ENCODE assay signal across 21 mouse cellular contexts in the genomic region with DNA sequence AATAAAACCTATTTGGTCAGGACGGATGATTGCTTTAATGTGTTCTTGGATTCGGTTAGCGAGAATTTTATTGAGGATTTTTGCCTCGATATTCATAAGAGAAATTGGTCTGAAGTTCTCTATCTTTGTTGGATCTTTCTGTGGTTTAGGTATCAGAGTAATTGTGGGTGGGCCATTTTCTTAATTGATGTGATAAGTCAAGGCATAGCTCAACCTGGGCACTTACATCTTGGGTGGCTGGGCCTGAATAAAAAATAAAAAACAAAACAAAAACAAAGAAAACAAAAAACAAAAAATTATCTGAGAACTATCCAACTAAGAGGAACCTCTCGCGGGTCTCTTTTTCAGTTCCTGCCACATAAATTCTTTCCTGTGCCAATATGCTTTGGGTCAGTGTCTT. TPM values are rescaled to one million over a fixed set of nuclear protein-coding genes. Genes with fewer than 3 reads are reported as not detected.
A peak's percentile ranks its signal among the peaks of the same experiment; 100 is the strongest.
DNase-seq lines count a peak whose midpoint lies in the region; ATAC-seq and TF ChIP-seq lines count a peak whose summit lies in the region.
"Not testable (repeated sequence)": the region's sequence is repeated elsewhere in the genome, so short reads cannot be mapped to it uniquely, and the experiment has no call there.
"Had no signal": no experiment of that assay in that cellular context is flagged by ENCODE, and none has a peak within 500 bp of the region (broad histone marks: within the 10 kb centered on the region; RNA-seq: fewer than 3 reads in every experiment).

No protein-coding gene starts in this region.

- not testable (repeated sequence) for H3K4me1 ChIP-seq in embryonic facial prominence, embryonic 12.5 days; forebrain, postnatal 0 days (ENCODE audit: insufficient read depth); hindbrain, embryonic 11.5 days (replicated peaks; ENCODE audit: control insufficient read depth, insufficient read depth, low read length); intestine, embryonic 16.5 days (ENCODE audit: control insufficient read depth, insufficient read depth, low read length); limb, embryonic 12.5 days (replicated peaks); lung, postnatal 0 days (ENCODE audit: insufficient read depth, low read depth, low read length); neural tube, embryonic 12.5 days

- H3K27ac ChIP-seq in embryonic facial prominence, embryonic 12.5 days; forebrain, postnatal 0 days (ENCODE audit: low read depth, low read length); hindbrain, embryonic 11.5 days (ENCODE audit: low read depth, low read length); intestine, embryonic 16.5 days (ENCODE audit: low read length); limb, embryonic 12.5 days; lung, postnatal 0 days (ENCODE audit: low read length); neural tube, embryonic 12.5 days: not testable (repeated sequence)

- not testable (repeated sequence) for DNase-seq in forebrain, postnatal 0 days; hindbrain, embryonic 11.5 days (ENCODE audit: low spot score); lung, postnatal 0 days (ENCODE audit: low spot score)

- not testable (repeated sequence) for TF ChIP-seq CTCF in forebrain, postnatal 0 days (IDR thresholded peaks at IDR 0.05; ENCODE audit: low read depth); lung, postnatal 0 days (IDR thresholded peaks at IDR 0.05)

- peaks cover 25% of the 10 kb centered on the region for H3K9me3 ChIP-seq in embryonic facial prominence, embryonic 12.5 days
- H3K9me3 ChIP-seq in forebrain, postnatal 0 days (ENCODE audit: low read length); hindbrain, embryonic 11.5 days (ENCODE audit: control insufficient read depth, low read length); intestine, embryonic 16.5 days (ENCODE audit: control insufficient read depth, low read length); lung, postnatal 0 days (ENCODE audit: low read length): not testable (repeated sequence)
- peaks cover 37% of the 10 kb centered on the region for H3K9me3 ChIP-seq in limb, embryonic 12.5 days
- H3K9me3 ChIP-seq in neural tube, embryonic 12.5 days: peaks cover 24% of the 10 kb centered on the region

- not testable (repeated sequence) for H3K4me3 ChIP-seq in embryonic facial prominence, embryonic 12.5 days; forebrain, postnatal 0 days (ENCODE audit: low read depth, low read length); hindbrain, embryonic 11.5 days (ENCODE audit: low read depth, low read length); intestine, embryonic 16.5 days (ENCODE audit: low read length); limb, embryonic 12.5 days (replicated peaks); lung, postnatal 0 days (ENCODE audit: low read depth, low read length); neural tube, embryonic 12.5 days

- ATAC-seq in embryonic facial prominence, embryonic 12.5 days (ENCODE audit: insufficient number of reproducible peaks, insufficient read depth, low FRiP score, low TSS enrichment): 0 out of 2 replicates have a peak, but pooled peaks have one; percentile 75
- ATAC-seq in forebrain, postnatal 0 days: 0 out of 2 replicates have a peak, but pooled peaks have one; percentile 38
- ATAC-seq in hindbrain, embryonic 11.5 days (ENCODE audit: low FRiP score): peak; percentile 82
- ATAC-seq in intestine, embryonic 16.5 days: peak; percentile 56; the same call in 1 of the 2 replicates
- ATAC-seq in limb, embryonic 12.5 days (ENCODE audit: insufficient number of reproducible peaks, insufficient read depth, low FRiP score, low TSS enrichment, low read depth): peak; percentile 81; the same call in 1 of the 2 replicates
- ATAC-seq in lung, postnatal 0 days: peak; percentile 65
- peak; percentile 65; the same call in 1 of the 2 replicates for ATAC-seq in neural tube, embryonic 12.5 days (ENCODE audit: low FRiP score, low read depth)

- 85% methylated on average over 6 of the region's 6 CpGs for WGBS in embryonic facial prominence, embryonic 12.5 days
- 89% methylated on average over 6 of the region's 6 CpGs for WGBS in forebrain, postnatal 0 days
- WGBS in hindbrain, embryonic 11.5 days: 91% methylated on average over 6 of the region's 6 CpGs
- WGBS in intestine, embryonic 16.5 days: 87% methylated on average over 6 of the region's 6 CpGs
- 86% methylated on average over 6 of the region's 6 CpGs for WGBS in limb, embryonic 12.5 days
- WGBS in lung, postnatal 0 days: 82% methylated on average over 6 of the region's 6 CpGs
- WGBS in neural tube, embryonic 12.5 days: 88% methylated on average over 6 of the region's 6 CpGs

- TF ChIP-seq EP300 in lung, postnatal 0 days (IDR thresholded peaks at IDR 0.05): not testable (repeated sequence)

- not testable (repeated sequence) for H3K4me2 ChIP-seq in embryonic facial prominence, embryonic 12.5 days (replicated peaks); forebrain, postnatal 0 days (ENCODE audit: low read depth); hindbrain, embryonic 11.5 days (replicated peaks; ENCODE audit: low read depth, low read length); intestine, embryonic 16.5 days (ENCODE audit: low read depth, low read length); limb, embryonic 12.5 days; lung, postnatal 0 days (replicated peaks; ENCODE audit: low read depth, low read length); neural tube, embryonic 12.5 days (replicated peaks)

- H3K9ac ChIP-seq in embryonic facial prominence, embryonic 12.5 days; forebrain, postnatal 0 days; hindbrain, embryonic 11.5 days (ENCODE audit: low read depth, low read length); intestine, embryonic 16.5 days (ENCODE audit: low read depth, low read length); limb, embryonic 12.5 days (replicated peaks); lung, postnatal 0 days (replicated peaks; ENCODE audit: low read depth); neural tube, embryonic 12.5 days: not testable (repeated sequence)

- not testable (repeated sequence) for H3K36me3 ChIP-seq in embryonic facial prominence, embryonic 12.5 days; forebrain, postnatal 0 days (ENCODE audit: insufficient read depth); hindbrain, embryonic 11.5 days (ENCODE audit: control insufficient read depth, insufficient read depth, low read length); intestine, embryonic 16.5 days (ENCODE audit: control insufficient read depth, insufficient read depth, low read length); limb, embryonic 12.5 days; lung, postnatal 0 days (ENCODE audit: insufficient read depth, low read length); neural tube, embryonic 12.5 days

- not testable (repeated sequence) for H3K27me3 ChIP-seq in embryonic facial prominence, embryonic 12.5 days; forebrain, postnatal 0 days (ENCODE audit: insufficient read depth, low read length); hindbrain, embryonic 11.5 days (ENCODE audit: control insufficient read depth, insufficient read depth, low read length); intestine, embryonic 16.5 days (replicated peaks; ENCODE audit: control insufficient read depth, insufficient read depth, low read length); limb, embryonic 12.5 days; lung, postnatal 0 days (replicated peaks; ENCODE audit: insufficient read depth, low read length); neural tube, embryonic 12.5 days (replicated peaks)

RNA-seq across cellular contexts. Expression of gene Gm10354, which starts 15.4 kb away (rescaled TPM):
- polyA plus RNA-seq in embryonic facial prominence, embryonic 12.5 days (2016; fragmentation: Nextera tagmentation; extraction: Ambion mirVana): not detected in 2 replicates
- total RNA-seq in forebrain, postnatal 0 days (2014; rRNA removed): not detected in 2 replicates
- not detected in 2 replicates for polyA plus RNA-seq in forebrain, postnatal 0 days (2015; fragmentation: Nextera tagmentation; extraction: Ambion mirVana)
- polyA plus RNA-seq in hindbrain, embryonic 11.5 days (2014; fragmentation: Nextera tagmentation; extraction: Ambion mirVana): not detected in 2 replicates
- not detected in 2 replicates for polyA plus RNA-seq in intestine, embryonic 16.5 days (2015; fragmentation: Nextera tagmentation; extraction: Ambion mirVana)
- polyA plus RNA-seq in limb, embryonic 12.5 days (2016; fragmentation: Nextera tagmentation; extraction: Ambion mirVana): not detected in 2 replicates
- polyA plus RNA-seq in lung, postnatal 0 days (2015; fragmentation: Nextera tagmentation; extraction: Ambion mirVana): not detected in 2 replicates
- polyA plus RNA-seq in neural tube, embryonic 12.5 days (2016; fragmentation: Nextera tagmentation; extraction: Ambion mirVana): not detected in 2 replicates
- total RNA-seq: adrenal gland, postnatal 10 days; gastrocnemius, postnatal 10 days; heart, postnatal 10 days; left cerebral cortex, adult 2 months; left cerebral cortex, postnatal 4 days; megakaryocyte, adult 5-6 weeks had no signal
- polyA plus RNA-seq: activated CD4-positive, CD25-positive, alpha-beta regulatory T cell, adult 4 months; cortical plate, adult 2 months; forebrain, embryonic 10.5 days; G1E; hindbrain, embryonic 16.5 days; kidney, adult 2 months; liver, embryonic 15.5 days; small intestine, adult 2 months had no signal

RNA-seq across cellular contexts. Expression of gene Gm17019, which starts 38.7 kb away (rescaled TPM):
- polyA plus RNA-seq in embryonic facial prominence, embryonic 12.5 days (2016; fragmentation: Nextera tagmentation; extraction: Ambion mirVana): not detected in 2 replicates
- total RNA-seq in forebrain, postnatal 0 days (2014; rRNA removed): not detected in 2 replicates
- polyA plus RNA-seq in forebrain, postnatal 0 days (2015; fragmentation: Nextera tagmentation; extraction: Ambion mirVana): not detected in 2 replicates
- polyA plus RNA-seq in hindbrain, embryonic 11.5 days (2014; fragmentation: Nextera tagmentation; extraction: Ambion mirVana): not detected in 2 replicates
- not detected in 2 replicates for polyA plus RNA-seq in intestine, embryonic 16.5 days (2015; fragmentation: Nextera tagmentation; extraction: Ambion mirVana)
- not detected in 2 replicates for polyA plus RNA-seq in limb, embryonic 12.5 days (2016; fragmentation: Nextera tagmentation; extraction: Ambion mirVana)
- not detected in 2 replicates for polyA plus RNA-seq in lung, postnatal 0 days (2015; fragmentation: Nextera tagmentation; extraction: Ambion mirVana)
- polyA plus RNA-seq in neural tube, embryonic 12.5 days (2016; fragmentation: Nextera tagmentation; extraction: Ambion mirVana): not detected in 2 replicates
- total RNA-seq: adrenal gland, postnatal 10 days; G1E; gastrocnemius, postnatal 10 days; heart, postnatal 10 days; left cerebral cortex, adult 2 months; left cerebral cortex, postnatal 4 days; megakaryocyte, adult 5-6 weeks had no signal
- polyA plus RNA-seq: activated CD4-positive, CD25-positive, alpha-beta regulatory T cell, adult 4 months; cortical plate, adult 2 months; forebrain, embryonic 10.5 days; G1E; hindbrain, embryonic 16.5 days; kidney, adult 2 months; liver, embryonic 15.5 days; small intestine, adult 2 months had no signal

RNA-seq across cellular contexts. Expression of gene Speer4e, which starts 55.9 kb away (rescaled TPM):
- not detected in 2 replicates for polyA plus RNA-seq in embryonic facial prominence, embryonic 12.5 days (2016; fragmentation: Nextera tagmentation; extraction: Ambion mirVana)
- not detected in 2 replicates for total RNA-seq in forebrain, postnatal 0 days (2014; rRNA removed)
- not detected in 2 replicates for polyA plus RNA-seq in forebrain, postnatal 0 days (2015; fragmentation: Nextera tagmentation; extraction: Ambion mirVana)
- polyA plus RNA-seq in hindbrain, embryonic 11.5 days (2014; fragmentation: Nextera tagmentation; extraction: Ambion mirVana): not detected in 2 replicates
- polyA plus RNA-seq in intestine, embryonic 16.5 days (2015; fragmentation: Nextera tagmentation; extraction: Ambion mirVana): not detected in 2 replicates
- polyA plus RNA-seq in limb, embryonic 12.5 days (2016; fragmentation: Nextera tagmentation; extraction: Ambion mirVana): not detected in 2 replicates
- not detected in 2 replicates for polyA plus RNA-seq in lung, postnatal 0 days (2015; fragmentation: Nextera tagmentation; extraction: Ambion mirVana)
- polyA plus RNA-seq in neural tube, embryonic 12.5 days (2016; fragmentation: Nextera tagmentation; extraction: Ambion mirVana): not detected in 2 replicates
- total RNA-seq: adrenal gland, postnatal 10 days; gastrocnemius, postnatal 10 days; heart, postnatal 10 days; left cerebral cortex, adult 2 months; left cerebral cortex, postnatal 4 days; megakaryocyte, adult 5-6 weeks had no signal
- polyA plus RNA-seq: activated CD4-positive, CD25-positive, alpha-beta regulatory T cell, adult 4 months; cortical plate, adult 2 months; forebrain, embryonic 10.5 days; G1E; hindbrain, embryonic 16.5 days; kidney, adult 2 months; liver, embryonic 15.5 days; small intestine, adult 2 months had no signal
